Mouse (Mus musculus) urinary bladder, postnatal 0 days (tissue): ENCODE data around the gene Btbd35f21. TPM values are rescaled to one million over a fixed set of nuclear protein-coding genes. Genes with fewer than 3 reads are reported as not detected.

Experiments used
- polyA plus RNA-seq: library from polyadenylated mRNA; unstranded; fragments of >200 nt; fragmentation: Nextera tagmentation; extraction: Ambion mirVana; gene quantifications from 2 replicates; pipeline ENCODE4 v1.2.1, GENCODE M21; 2015

The Btbd35f21 gene
- not detected in 2 replicates for polyA plus RNA-seq

GRCm38 (mm10) chrX:32725809-32726208 lies at the start of gene Btbd35f21:
Gene Btbd35f21, plus strand, starts transcription at chrX:32726109.

Other genes starting within 250 kb of the Btbd35f21 start
- not detected in 2 replicates for gene Btbd35f1, start 166.1 kb upstream of the Btbd35f21 start, polyA plus RNA-seq
- gene Gm5926, start 75.4 kb upstream of the Btbd35f21 start, polyA plus RNA-seq, result not detected in 2 replicates
- not detected in 2 replicates for gene Btbd35f30, start 168.5 kb downstream of the Btbd35f21 start, polyA plus RNA-seq
- not detected in 2 replicates for gene Gm21789, start 215.7 kb downstream of the Btbd35f21 start, polyA plus RNA-seq
- gene Btbd35f5, start 247.8 kb downstream of the Btbd35f21 start, polyA plus RNA-seq, result not detected in 2 replicates